ENCODE assay signal across 18 mouse cellular contexts in the genomic region with DNA sequence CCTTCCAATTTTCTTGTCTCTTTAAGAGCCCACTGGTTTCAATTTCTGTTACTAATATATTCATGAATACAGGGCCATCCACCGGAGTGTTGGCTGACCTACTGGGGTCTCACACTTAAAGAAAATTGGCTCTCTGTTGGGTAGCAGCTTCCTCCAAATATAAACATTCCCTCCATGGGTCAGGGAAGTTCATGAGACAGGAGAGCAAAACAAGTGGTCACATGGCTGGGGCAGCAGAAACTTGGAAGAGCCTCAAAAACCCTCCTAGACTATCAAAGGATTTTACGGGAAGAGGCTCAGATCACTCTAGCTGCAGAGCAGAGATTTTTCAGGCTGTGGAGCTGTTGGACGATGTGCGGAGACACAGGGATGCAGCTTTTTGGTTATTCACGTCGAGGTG. TPM values are rescaled to one million over a fixed set of nuclear protein-coding genes. Genes with fewer than 3 reads are reported as not detected.
DNase-seq lines count a peak whose midpoint lies in the region; ATAC-seq and TF ChIP-seq lines count a peak whose summit lies in the region.
"Had no signal": no experiment of that assay in that cellular context is flagged by ENCODE, and none has a peak within 500 bp of the region (broad histone marks: within the 10 kb centered on the region; RNA-seq: fewer than 3 reads in every experiment).

No protein-coding gene starts in this region.

- WGBS in kidney, adult 2 months: 37% methylated on average over 6 of the region's 6 CpGs
- 69% methylated on average over 6 of the region's 6 CpGs for WGBS in kidney, embryonic 15.5 days

- no peak overlapping the region for H3K4me2 ChIP-seq in kidney, embryonic 15.5 days
- H3K4me2 ChIP-seq: limb, embryonic 13.5 days; neural tube, embryonic 12.5 days had no signal

- no peak for DNase-seq in gastrocnemius, adult 2 months
- no peak for DNase-seq in gastrocnemius, postnatal 36 days
- DNase-seq in kidney, adult 2 months: peak; percentile 61
- DNase-seq in kidney, postnatal 36 days: peak; percentile 44 to 63
- DNase-seq in lung, postnatal 25 days (ENCODE audit: low spot score): peak; percentile 81
- no peak for DNase-seq in spleen, postnatal 4 days (ENCODE audit: low spot score in 2 of 2)
- DNase-seq in left cerebral cortex, adult 18-20 months (ENCODE audit: low spot score in 2 of 2): no peak
- DNase-seq: cerebellum, adult 18-20 months; embryo, embryonic 11 days; retina, postnatal 1 day had no signal

- peak overlapping the region; percentile 72 for H3K27ac ChIP-seq in gastrocnemius, adult 2 months
- H3K27ac ChIP-seq in kidney, adult 2 months (ENCODE audit: insufficient read depth, low read depth, low read length): peak overlapping the region; percentile 67; the same call in 1 of the 2 replicates
- no peak overlapping the region for H3K27ac ChIP-seq in kidney, embryonic 15.5 days
- H3K27ac ChIP-seq: limb, embryonic 13.5 days; macrophage; neural tube, embryonic 12.5 days had no signal

- intact Hi-C loops in gastrocnemius, adult 2 months (cut with DNase I): loop anchor here (2.0 kb wide), 2 partner anchors 19 kb away; partner anchors contain the start of gene Slc16a9
- intact Hi-C loops in gastrocnemius, postnatal 36 days (cut with DNase I): no loop called here

- ATAC-seq in kidney, embryonic 15.5 days (replicated peaks; ENCODE audit: low FRiP score): no peak
- ATAC-seq: midbrain, embryonic 16.5 days had no signal

- no peaks in the 10 kb centered on the region for H3K9me3 ChIP-seq in kidney, embryonic 15.5 days (replicated peaks)
- H3K9me3 ChIP-seq: limb, embryonic 13.5 days; neural tube, embryonic 12.5 days had no signal

- no peak overlapping the region for H3K4me3 ChIP-seq in gastrocnemius, adult 2 months
- no peak overlapping the region for H3K4me3 ChIP-seq in kidney, adult 2 months (ENCODE audit: insufficient read depth, low read depth, low read length)
- H3K4me3 ChIP-seq in kidney, embryonic 15.5 days (replicated peaks): no peak overlapping the region
- H3K4me3 ChIP-seq: limb, embryonic 13.5 days; neural tube, embryonic 12.5 days had no signal

- no peaks in the 10 kb centered on the region for H3K36me3 ChIP-seq in kidney, adult 2 months (ENCODE audit: control insufficient read depth, insufficient read depth, low read length)
- H3K36me3 ChIP-seq in kidney, embryonic 15.5 days: no peaks in the 10 kb centered on the region
- H3K36me3 ChIP-seq: limb, embryonic 13.5 days; neural tube, embryonic 12.5 days had no signal

- TF ChIP-seq CTCF in gastrocnemius, adult 2 months (IDR thresholded peaks at IDR 0.05): no peak
- no peak for TF ChIP-seq CTCF in kidney, adult 2 months (conservative IDR thresholded peaks at IDR 0.05; ENCODE audit: insufficient read depth, insufficient read length, low read depth, low read length)

- no peaks in the 10 kb centered on the region for H3K27me3 ChIP-seq in kidney, adult 2 months (replicated peaks; ENCODE audit: control insufficient read depth, insufficient read depth, low read length)
- H3K27me3 ChIP-seq in kidney, embryonic 15.5 days: no peaks in the 10 kb centered on the region
- H3K27me3 ChIP-seq: limb, embryonic 13.5 days; neural tube, embryonic 12.5 days had no signal

- TF ChIP-seq POLR2A in kidney, adult 2 months (IDR thresholded peaks at IDR 0.05; ENCODE audit: low read depth, low read length): no peak

- no peak overlapping the region for H3K9ac ChIP-seq in kidney, embryonic 15.5 days
- H3K9ac ChIP-seq: limb, embryonic 13.5 days; neural tube, embryonic 12.5 days had no signal

- peaks cover 25% of the 10 kb centered on the region for H3K4me1 ChIP-seq in kidney, adult 2 months (ENCODE audit: control insufficient read depth, insufficient read depth, low read length)
- H3K4me1 ChIP-seq in kidney, embryonic 15.5 days: 0 out of 2 replicates have a peak, but pooled peaks cover 2% of the 10 kb centered on the region
- H3K4me1 ChIP-seq: limb, embryonic 13.5 days; neural tube, embryonic 12.5 days had no signal

RNA-seq across cellular contexts. Expression of gene Slc16a9, which starts 19.1 kb away (rescaled TPM):
- 1 to 10 TPM; 5.0 to 9.6 TPM for total RNA-seq in gastrocnemius, adult 2 months (2021)
- 1 to 10 TPM; 3.7 to 5.6 TPM for total RNA-seq in gastrocnemius, postnatal 36 days (2021)
- 68.9 and 77.1 TPM in 2 replicates for polyA plus RNA-seq in kidney, adult 2 months (2012; rRNA removed)
- 3.8 and 4.8 TPM in 2 replicates for polyA plus RNA-seq in kidney, embryonic 15.5 days (2015; fragmentation: Nextera tagmentation; extraction: Ambion mirVana)
- 1 to 10 TPM; 1.4 to 2.2 TPM for total RNA-seq in left cerebral cortex, adult 18-20 months (2021)

RNA-seq across cellular contexts. Expression of gene Mrln, which starts 21.3 kb away (rescaled TPM):
- 100 to 1,000 TPM; 201 to 276 TPM for total RNA-seq in gastrocnemius, adult 2 months (2021)
- 100 to 1,000 TPM; 116 to 137 TPM for total RNA-seq in gastrocnemius, postnatal 36 days (2021)
- 1.0 and 2.5 TPM in 2 replicates for polyA plus RNA-seq in kidney, adult 2 months (2012; rRNA removed)
- 7.2 and 8.0 TPM in 2 replicates for polyA plus RNA-seq in kidney, embryonic 15.5 days (2015; fragmentation: Nextera tagmentation; extraction: Ambion mirVana)
- total RNA-seq in left cerebral cortex, adult 18-20 months (2021): not detected
- total RNA-seq: left cerebral cortex, adult 8-10 months had no signal
- polyA plus RNA-seq: large intestine, adult 2 months; macrophage; midbrain, embryonic 16.5 days; spleen, adult 2 months had no signal

Comparison
In these comparisons a context has a peak if more than half of its experiments do, and no peak if none do; other contexts are left out.
1. DNase-seq: peak in kidney, adult 2 months (single experiment), kidney, postnatal 36 days (2 of 2) and lung, postnatal 25 days (single experiment); none in gastrocnemius, adult 2 months (single experiment), gastrocnemius, postnatal 36 days (0 of 2), spleen, postnatal 4 days (0 of 2) and left cerebral cortex, adult 18-20 months (0 of 2).
2. RNA of gene Mrln, which starts 21.3 kb away (total RNA-seq): 201 to 276 TPM in gastrocnemius, adult 2 months and 116 to 137 TPM in gastrocnemius, postnatal 36 days; not detected in left cerebral cortex, adult 18-20 months; every median in the first group is over 10 times any median in the second.